Mouse (Mus musculus): Measurements from ENCODE around the gene Lclat1. TPM values are rescaled to one million over a fixed set of nuclear protein-coding genes. Genes with fewer than 3 reads are reported as not detected.
"Not testable (repeated sequence)": the region's sequence is repeated elsewhere in the genome, so short reads cannot be mapped to it uniquely, and the experiment has no call there.

Lclat1 gene
- total RNA-seq, 4 experiments from 2014 or later, result 101 to 145 (median 128) TPM

DNA sequence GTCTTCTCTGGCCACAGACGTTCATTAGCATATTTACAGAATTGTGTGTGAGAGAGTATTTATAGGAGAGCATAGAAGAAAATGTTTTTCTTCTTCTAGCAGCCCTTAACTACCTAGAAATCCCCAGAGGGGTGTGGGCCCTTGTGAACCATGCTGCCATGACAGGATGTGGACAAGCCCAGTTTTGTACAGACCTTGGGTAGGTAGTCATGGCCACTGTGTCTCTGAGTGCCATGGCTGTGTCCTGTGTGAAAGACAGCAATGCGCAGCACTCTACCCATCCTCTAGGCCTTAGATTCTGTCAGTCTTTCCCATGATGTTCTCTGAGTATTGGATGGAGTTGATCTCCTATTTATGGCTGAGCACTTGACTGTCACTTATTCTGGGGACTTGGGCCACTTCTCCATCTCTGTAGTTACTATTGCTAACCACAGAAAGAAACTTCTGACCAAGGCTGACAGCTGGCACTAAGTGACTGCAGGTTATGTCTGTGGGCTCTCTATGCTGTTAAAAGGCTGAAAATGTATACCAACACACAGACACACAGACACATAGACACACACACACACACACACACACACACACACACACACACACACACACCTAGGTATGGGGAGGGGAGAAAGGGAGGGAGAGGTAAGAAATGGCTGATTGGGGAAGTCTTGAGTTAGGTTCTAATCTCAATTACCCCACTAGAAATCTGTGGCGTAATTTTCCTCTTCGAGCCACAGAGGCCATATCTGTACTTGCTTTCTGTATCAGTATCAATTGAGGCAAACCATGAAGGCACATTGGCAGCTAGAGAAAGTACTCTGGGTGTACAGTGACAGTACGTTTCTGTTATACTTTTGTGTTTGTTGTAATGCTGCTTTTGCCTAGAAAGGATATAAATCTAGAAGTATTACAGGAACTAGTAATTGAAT lies 29.0 kb downstream of the Lclat1 start:
- no peak for DNase-seq (ENCODE audit: low spot score)

DNA sequence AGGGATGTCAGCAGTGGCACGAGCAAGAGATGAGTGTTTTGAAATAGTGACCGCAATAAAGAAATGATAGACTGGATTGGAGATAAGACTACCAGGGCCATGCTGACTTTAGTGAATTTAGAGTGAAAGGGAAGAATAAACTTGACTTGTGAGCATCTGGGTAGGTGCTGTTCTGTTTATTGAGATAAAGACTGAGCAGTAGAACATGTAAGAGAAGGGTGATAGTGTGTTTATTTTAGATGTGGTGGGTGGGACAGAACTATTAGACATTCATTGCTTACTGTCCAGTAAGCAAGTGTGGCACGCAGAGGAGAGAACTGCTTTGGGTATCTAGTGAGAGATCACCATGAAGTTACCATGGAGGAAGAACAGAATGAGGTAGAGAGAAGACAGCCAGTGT lies 30.4 kb downstream of the Lclat1 start:
- no peak for DNase-seq (ENCODE audit: low spot score)

DNA sequence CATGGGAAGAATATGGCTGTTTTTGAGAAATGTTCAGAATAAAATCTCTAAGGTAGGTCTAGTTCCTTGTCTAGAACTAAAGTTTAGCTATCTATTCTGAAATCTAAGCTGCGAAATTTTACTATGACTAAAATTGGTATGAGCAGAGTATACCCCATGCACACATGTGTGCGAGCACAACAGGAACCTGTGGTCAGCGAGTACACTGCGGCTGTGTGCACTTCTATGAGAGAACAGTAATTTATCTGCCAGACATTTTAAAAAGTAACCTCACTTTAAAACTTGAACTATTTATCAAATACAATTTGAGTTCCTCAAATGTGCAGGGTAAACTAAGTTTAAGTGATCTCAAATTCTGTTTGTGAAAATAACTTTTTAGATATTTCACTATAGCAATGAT lies 34.2 kb downstream of the Lclat1 start:
- no peak for DNase-seq (ENCODE audit: low spot score)

- DNase-seq (ENCODE audit: low spot score), result no peak
These were observed 34.7 kb downstream of the Lclat1 start for GRCm38 (mm10) chr17:73142445-73142844.

DNA sequence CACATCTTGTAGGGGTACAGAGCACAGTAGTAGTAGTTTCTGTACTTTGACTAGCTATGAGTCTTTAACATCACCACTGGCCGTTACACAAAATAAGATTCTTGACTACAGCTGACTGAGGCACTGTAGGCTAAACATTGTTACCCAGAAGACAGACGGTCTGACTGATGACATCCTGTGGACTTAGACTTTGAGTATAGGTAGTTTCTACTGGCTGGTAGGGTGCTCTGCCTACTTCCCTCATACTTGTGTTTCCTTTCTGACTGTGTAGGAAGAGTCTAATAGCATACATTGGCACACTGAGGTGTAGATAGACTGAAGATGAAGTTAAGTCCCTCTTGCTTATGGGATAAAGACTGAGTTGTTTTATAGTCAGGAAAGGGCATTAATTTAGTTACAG lies 37.6 kb downstream of the Lclat1 start:
- DNase-seq (ENCODE audit: low spot score), result no peak

- DNase-seq (ENCODE audit: low spot score), result no peak
These were observed 40.8 kb downstream of the Lclat1 start for GRCm38 (mm10) chr17:73148607-73149006.

DNA sequence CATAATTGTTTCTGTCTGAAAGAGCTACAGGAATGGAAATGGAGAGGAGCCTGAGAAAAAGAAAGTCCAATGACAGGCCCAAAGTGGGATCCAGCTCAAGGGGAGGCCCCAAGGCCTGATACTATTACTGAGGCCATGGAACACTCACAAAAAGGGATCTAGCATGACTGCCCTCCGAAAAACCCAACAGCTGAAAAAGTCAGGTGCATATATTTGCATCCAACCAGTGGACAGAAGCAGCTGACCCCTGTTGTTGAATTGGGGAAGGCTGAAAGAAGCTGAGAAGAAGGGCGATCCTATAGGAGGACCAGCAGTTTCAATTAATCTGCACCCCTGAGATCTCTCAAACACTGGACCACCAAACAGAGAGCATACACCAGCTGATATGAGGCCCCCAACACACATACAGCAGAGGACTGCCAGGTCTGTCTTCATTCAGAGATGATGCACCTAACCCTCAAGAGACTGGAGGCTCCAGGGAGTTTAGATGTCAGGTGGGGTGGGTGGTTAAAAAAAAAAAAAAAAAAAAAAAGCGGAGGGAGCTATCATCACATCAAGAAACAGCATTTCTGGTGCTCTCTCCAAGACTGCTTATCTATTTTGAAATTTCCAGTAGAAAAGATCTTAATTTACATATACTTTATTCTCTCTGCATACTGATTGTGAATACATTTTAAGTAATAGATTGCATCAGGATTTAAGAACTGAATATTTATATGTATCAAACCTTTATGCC lies 45.2 kb downstream of the Lclat1 start:
- not testable (repeated sequence) for DNase-seq (ENCODE audit: low spot score)

- no peak for DNase-seq (ENCODE audit: low spot score)
These were observed 45.9 kb downstream of the Lclat1 start for GRCm38 (mm10) chr17:73153672-73154071.

- DNase-seq (ENCODE audit: low spot score), result no peak
These were observed 48.8 kb downstream of the Lclat1 start for GRCm38 (mm10) chr17:73156606-73157005.

DNA sequence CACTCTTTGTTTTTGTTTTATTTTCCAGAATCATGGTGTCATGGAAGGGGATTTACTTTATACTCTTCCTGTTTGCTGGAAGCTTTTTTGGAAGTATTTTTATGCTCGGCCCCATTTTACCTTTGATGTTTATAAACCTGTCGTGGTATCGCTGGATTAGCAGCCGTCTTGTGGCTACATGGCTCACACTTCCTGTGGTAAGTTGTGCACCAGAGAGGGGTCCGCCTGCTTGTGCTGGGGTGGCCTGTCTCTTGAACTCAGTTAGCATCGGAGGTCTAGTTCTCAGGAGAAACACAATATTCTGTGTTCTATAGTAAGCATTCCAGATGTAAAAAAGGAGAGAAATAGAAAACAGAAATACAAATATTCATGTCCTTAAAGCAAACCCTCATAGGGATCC lies 54.0 kb downstream of the Lclat1 start:
- no peak for DNase-seq (ENCODE audit: low spot score)

DNA sequence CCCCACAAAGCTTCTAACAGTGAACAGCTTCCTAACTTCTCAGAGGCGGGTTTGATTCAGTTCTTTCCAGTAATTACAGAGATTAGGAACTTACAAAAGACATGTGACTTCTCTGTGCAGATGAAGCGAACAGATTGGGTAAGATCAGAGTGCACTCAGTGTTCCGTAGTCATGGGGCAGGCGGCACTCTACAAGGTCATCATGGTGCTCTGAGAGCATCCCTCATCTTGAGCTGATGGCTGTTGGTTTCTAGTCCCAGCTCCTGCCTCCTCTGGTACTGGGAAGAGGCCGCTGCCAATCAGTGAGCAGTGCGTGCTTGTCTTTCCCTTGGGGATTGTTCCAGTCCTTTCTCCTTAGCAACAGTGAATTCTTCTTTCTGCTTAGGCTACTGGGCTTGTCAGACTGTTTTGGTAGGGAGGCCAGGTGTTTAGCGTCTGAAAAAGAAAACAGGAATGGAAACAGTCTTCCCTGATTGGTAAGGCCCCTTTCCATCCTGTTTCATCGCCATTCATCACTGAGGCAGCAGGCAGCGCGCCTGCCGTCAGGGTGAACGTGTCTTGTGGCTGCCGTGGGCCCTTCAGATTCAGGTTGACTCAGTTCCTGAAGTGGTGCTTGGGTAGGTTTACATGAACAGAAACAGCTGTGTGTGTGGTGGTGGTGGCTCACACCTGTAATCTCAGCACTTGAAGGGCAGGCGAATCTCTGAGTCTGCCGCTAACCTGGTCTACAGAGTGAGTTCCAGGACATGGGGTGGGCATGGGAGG lies 54.8 kb downstream of the Lclat1 start:
- no peak for DNase-seq (ENCODE audit: low spot score)

- no peak for DNase-seq (ENCODE audit: low spot score)
These were observed 55.8 kb downstream of the Lclat1 start for GRCm38 (mm10) chr17:73163597-73163996.

- no peak for DNase-seq (ENCODE audit: low spot score)
These were observed 56.3 kb downstream of the Lclat1 start for GRCm38 (mm10) chr17:73164121-73164520.

DNA sequence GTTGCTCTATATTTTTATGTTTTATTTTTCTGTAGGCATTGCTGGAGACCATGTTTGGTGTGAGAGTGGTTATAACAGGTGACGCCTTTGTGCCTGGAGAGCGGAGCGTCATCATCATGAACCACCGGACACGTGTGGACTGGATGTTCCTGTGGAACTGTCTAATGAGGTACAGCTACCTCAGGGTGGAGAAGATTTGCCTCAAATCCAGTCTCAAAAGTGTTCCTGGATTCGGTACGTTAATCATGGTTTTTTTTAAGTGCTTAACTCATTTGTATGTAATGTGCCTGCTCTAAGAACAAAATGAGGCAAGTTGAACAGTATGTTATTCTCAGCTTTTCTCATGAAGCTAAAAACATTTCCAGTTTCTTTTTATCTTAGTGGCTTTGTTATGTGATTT lies 61.7 kb downstream of the Lclat1 start:
- no peak for DNase-seq (ENCODE audit: low spot score)

GRCm38 (mm10) chr17:73170141-73170540 lies 62.4 kb downstream of the Lclat1 start:
- DNase-seq (ENCODE audit: low spot score), result no peak

DNA sequence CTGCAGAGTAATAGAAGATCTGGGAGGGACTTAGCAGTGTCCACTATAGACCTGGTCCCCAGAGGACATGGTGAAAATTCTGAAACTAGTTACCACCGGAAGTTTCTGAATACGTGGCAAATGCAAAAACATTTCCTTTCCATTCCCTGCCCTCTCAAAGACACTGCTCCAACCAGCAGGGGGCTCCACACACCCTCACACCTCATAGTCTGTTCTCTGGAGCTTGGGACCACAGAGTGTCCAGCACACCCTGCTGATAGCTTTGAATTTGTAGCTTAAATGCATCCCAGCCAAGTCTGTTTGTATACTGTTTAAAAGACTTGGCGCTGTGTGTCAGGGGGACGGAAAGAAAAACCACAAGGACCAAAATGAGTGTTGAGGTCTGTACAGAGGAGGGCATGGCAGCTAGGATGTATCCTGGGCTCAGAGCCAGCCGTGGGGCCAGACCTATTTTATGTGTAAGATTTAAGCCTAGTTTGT lies 66.3 kb downstream of the Lclat1 start:
- DNase-seq (ENCODE audit: low spot score), result no peak

DNA sequence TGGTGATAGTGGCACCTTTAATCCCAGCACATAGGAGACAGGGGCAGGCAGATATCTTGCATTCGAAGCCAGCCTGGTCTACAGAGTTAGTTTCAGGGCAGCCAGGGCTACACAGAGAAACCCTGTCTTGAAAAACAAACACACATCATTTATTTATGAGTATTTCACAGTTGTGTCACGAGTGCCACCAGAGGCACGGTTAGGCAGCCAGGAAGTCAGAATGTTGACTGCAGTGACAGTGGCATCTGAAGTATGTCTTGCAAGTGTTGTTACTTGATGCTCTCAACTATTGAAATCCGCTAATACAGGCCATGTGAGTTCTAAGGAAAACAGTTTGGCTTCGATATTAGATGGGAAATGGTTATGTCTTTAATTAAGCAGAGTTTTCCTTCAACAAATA lies 67.9 kb downstream of the Lclat1 start:
- no peak for DNase-seq (ENCODE audit: low spot score)

DNA sequence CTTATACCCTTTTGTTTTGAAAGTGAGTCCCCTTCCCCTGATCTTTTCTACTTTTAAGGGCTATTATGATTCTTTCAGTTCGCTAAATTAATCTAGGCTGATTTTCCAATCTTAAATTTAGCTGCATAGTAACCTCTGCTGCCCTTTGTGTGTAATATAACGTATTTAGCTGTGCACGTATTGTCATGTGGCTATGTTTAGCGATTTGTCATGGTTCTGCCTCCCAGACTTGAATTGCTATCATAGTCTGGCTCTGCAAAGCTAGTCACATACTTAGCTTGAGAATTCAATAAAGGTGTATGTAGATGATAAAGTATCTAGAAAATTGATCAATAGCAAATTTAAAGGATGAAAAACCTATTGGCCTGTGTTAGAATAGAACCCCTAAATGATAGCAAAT lies 69.3 kb downstream of the Lclat1 start:
- DNase-seq (ENCODE audit: low spot score), result no peak

GRCm38 (mm10) chr17:73186929-73187328 lies 79.1 kb downstream of the Lclat1 start:
- no peak for DNase-seq (ENCODE audit: low spot score)

GRCm38 (mm10) chr17:73194146-73194545 lies 86.4 kb downstream of the Lclat1 start:
- DNase-seq (ENCODE audit: low spot score), result no peak

- no peak for DNase-seq (ENCODE audit: low spot score)
These were observed 86.8 kb downstream of the Lclat1 start for GRCm38 (mm10) chr17:73194575-73194974.
